Mouse (Mus musculus): ENCODE data around the gene Ptger4.

The Ptger4 gene

GRCm38 (mm10) chr15:5243959-5244905 lies at the start of gene Ptger4:
Gene Ptger4 (minus strand): TSS chr15:5244187.
- in situ Hi-C loops (cut with MboI; ENCODE audit: unreplicated experiment in 2 of 2), result loop anchor here (5.0 to 10.0 kb wide), 7 partner anchors 48 to 668 kb away; no protein-coding TSS in a partner anchor

GRCm38 (mm10) chr15:5288412-5288811 lies 44.4 kb upstream of the Ptger4 start:
- in situ Hi-C loops (cut with MboI; ENCODE audit: unreplicated experiment in 2 of 2), result no loop called here

GRCm38 (mm10) chr15:5287072-5287471 lies 43.1 kb upstream of the Ptger4 start:
- in situ Hi-C loops (cut with MboI; ENCODE audit: unreplicated experiment in 2 of 2), result no loop called here

GRCm38 (mm10) chr15:5281316-5281715 lies 37.3 kb upstream of the Ptger4 start:
- in situ Hi-C loops (cut with MboI; ENCODE audit: unreplicated experiment in 2 of 2), result no loop called here

- in situ Hi-C loops (cut with MboI; ENCODE audit: unreplicated experiment in 2 of 2), result no loop called here
Observed at GRCm38 (mm10) chr15:5279831-5280230, 35.8 kb upstream of the Ptger4 start.

GRCm38 (mm10) chr15:5278525-5278924 lies 34.5 kb upstream of the Ptger4 start:
- in situ Hi-C loops (cut with MboI; ENCODE audit: unreplicated experiment in 2 of 2), result no loop called here

GRCm38 (mm10) chr15:5273981-5274380 lies 30.0 kb upstream of the Ptger4 start:
- in situ Hi-C loops (cut with MboI; ENCODE audit: unreplicated experiment in 2 of 2), result no loop called here

- in situ Hi-C loops (cut with MboI; ENCODE audit: unreplicated experiment in 2 of 2), result no loop called here
Observed at GRCm38 (mm10) chr15:5266095-5266494, 22.1 kb upstream of the Ptger4 start.

GRCm38 (mm10) chr15:5262874-5263504 lies 19.0 kb upstream of the Ptger4 start:
- in situ Hi-C loops (cut with MboI; ENCODE audit: unreplicated experiment in 2 of 2), result no loop called here

- in situ Hi-C loops (cut with MboI; ENCODE audit: unreplicated experiment in 2 of 2), result no loop called here
Observed at GRCm38 (mm10) chr15:5262095-5262667, 18.2 kb upstream of the Ptger4 start.

- in situ Hi-C loops (cut with MboI; ENCODE audit: unreplicated experiment in 2 of 2), result no loop called here
Observed at GRCm38 (mm10) chr15:5261004-5261403, 17.0 kb upstream of the Ptger4 start.

GRCm38 (mm10) chr15:5260183-5260582 lies 16.2 kb upstream of the Ptger4 start:
- in situ Hi-C loops (cut with MboI; ENCODE audit: unreplicated experiment in 2 of 2), result no loop called here

GRCm38 (mm10) chr15:5250182-5250581 lies 6.2 kb upstream of the Ptger4 start:
- in situ Hi-C loops (cut with MboI; ENCODE audit: unreplicated experiment in 2 of 2), result no loop called here

GRCm38 (mm10) chr15:5243036-5243958 lies 690 bp downstream of the Ptger4 start:
- in situ Hi-C loops (cut with MboI; ENCODE audit: unreplicated experiment in 2 of 2), result loop anchor here (5.0 to 10.0 kb wide), 7 partner anchors 49 to 669 kb away; no protein-coding TSS in a partner anchor

GRCm38 (mm10) chr15:5242241-5243035 lies 1.5 kb downstream of the Ptger4 start:
- in situ Hi-C loops (cut with MboI; ENCODE audit: unreplicated experiment in 2 of 2), result loop anchor here (5.0 to 10.0 kb wide), 7 partner anchors 50 to 670 kb away; no protein-coding TSS in a partner anchor

GRCm38 (mm10) chr15:5241304-5242201 lies 2.4 kb downstream of the Ptger4 start:
- in situ Hi-C loops (cut with MboI; ENCODE audit: unreplicated experiment in 2 of 2), result loop anchor here (5.0 to 10.0 kb wide), 7 partner anchors 51 to 671 kb away; no protein-coding TSS in a partner anchor

- in situ Hi-C loops (cut with MboI; ENCODE audit: unreplicated experiment in 2 of 2), result loop anchor here (5.0 to 10.0 kb wide), 7 partner anchors 52 to 672 kb away; no protein-coding TSS in a partner anchor
Observed at GRCm38 (mm10) chr15:5240360-5240759, 3.6 kb downstream of the Ptger4 start.

- in situ Hi-C loops (cut with MboI; ENCODE audit: unreplicated experiment in 2 of 2), result loop anchor here (5.0 to 10.0 kb wide), 11 partner anchors 43 to 842 kb away; no protein-coding TSS in a partner anchor
Observed at GRCm38 (mm10) chr15:5239901-5240300, 4.1 kb downstream of the Ptger4 start.
